Mouse (Mus musculus): Measurements from ENCODE around the gene Celf5.

GRCm38 (mm10) chr10:81459399-81459798 lies 23.1 kb downstream of the Celf5 start:
- no peak for TF ChIP-seq POLR2A (IDR thresholded peaks at IDR 0.05; ENCODE audit: low read depth, low read length)
- no peak for TF ChIP-seq CTCF (IDR thresholded peaks at IDR 0.05; ENCODE audit: extremely low read depth, insufficient read length, insufficient replicate concordance, low read depth, low read length)

All from small intestine, adult 2 months (tissue).